Mouse (Mus musculus): ENCODE data around the gene Wdr59. TPM values are rescaled to one million over a fixed set of nuclear protein-coding genes. Genes with fewer than 3 reads are reported as not detected.

Wdr59 gene
- polyA plus RNA-seq, 1 experiment from 2014 or later, result 16.4 TPM

GRCm38 (mm10) chr8:111496326-111496725 lies 25.6 kb downstream of the Wdr59 start:
- in situ Hi-C loops (cut with MboI; ENCODE audit: low pct_unique_long_range_greater_than_20kb), result no loop called here
- no peak for DNase-seq (ENCODE audit: low read depth, low spot score)
- no peak for ATAC-seq
- no peak for TF ChIP-seq CTCF (IDR thresholded peaks at IDR 0.05)
- ChIA-PET CTCF (no interaction called here), POLR2A (no interaction called here)
- H3K27me3 ChIP-seq, result no peaks in the 10 kb centered on the region

GRCm38 (mm10) chr8:111493176-111493575 lies 28.7 kb downstream of the Wdr59 start:
- ATAC-seq (no peak), DNase-seq (ENCODE audit: low read depth, low spot score) (no peak)
- CTCF ChIA-PET, result no interaction called here
- TF ChIP-seq CTCF (IDR thresholded peaks at IDR 0.05), result no peak
- in situ Hi-C loops (cut with MboI; ENCODE audit: low pct_unique_long_range_greater_than_20kb), result no loop called here
- no peaks in the 10 kb centered on the region for H3K27me3 ChIP-seq
- POLR2A ChIA-PET, result no interaction called here

GRCm38 (mm10) chr8:111492508-111492907 lies 29.4 kb downstream of the Wdr59 start:
- ATAC-seq (no peak), DNase-seq (ENCODE audit: low read depth, low spot score) (no peak)
- in situ Hi-C loops (cut with MboI; ENCODE audit: low pct_unique_long_range_greater_than_20kb), result no loop called here
- ChIA-PET POLR2A (no interaction called here), CTCF (no interaction called here)
- no peak for TF ChIP-seq CTCF (IDR thresholded peaks at IDR 0.05)
- H3K27me3 ChIP-seq, result no peaks in the 10 kb centered on the region

DNA sequence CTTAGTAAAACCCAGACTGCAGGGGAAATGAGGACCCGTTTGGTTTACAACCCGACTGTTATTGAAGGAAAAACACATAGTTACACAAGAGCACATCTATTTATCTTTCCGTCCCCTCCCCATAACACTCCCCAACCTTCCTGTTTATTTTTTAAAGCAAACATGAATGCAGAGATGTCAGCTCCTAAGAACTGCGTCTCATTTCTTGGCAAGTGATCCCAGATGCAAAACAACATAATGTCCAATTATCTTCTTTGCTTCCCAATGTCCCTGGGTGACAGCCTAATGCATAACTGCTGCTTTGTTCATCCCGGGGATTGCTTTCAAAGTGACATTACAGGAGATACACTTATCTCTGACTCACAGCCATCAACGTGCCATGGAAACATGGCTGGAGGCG lies 30.7 kb downstream of the Wdr59 start:
- ChIA-PET CTCF (no interaction called here), POLR2A (no interaction called here)
- H3K27me3 ChIP-seq, result no peaks in the 10 kb centered on the region
- in situ Hi-C loops (cut with MboI; ENCODE audit: low pct_unique_long_range_greater_than_20kb), result no loop called here
- no peak for TF ChIP-seq CTCF (IDR thresholded peaks at IDR 0.05)
- no peak for DNase-seq (ENCODE audit: low read depth, low spot score)
- ATAC-seq, result no peak

GRCm38 (mm10) chr8:111490034-111490591 lies 31.8 kb downstream of the Wdr59 start:
- ATAC-seq (no peak), DNase-seq (ENCODE audit: low read depth, low spot score) (peak; percentile 19)
- in situ Hi-C loops (cut with MboI; ENCODE audit: low pct_unique_long_range_greater_than_20kb), result no loop called here
- ChIA-PET CTCF (interaction anchor here (0.8 to 1.1 kb wide), 2 partner anchors 18 to 25 kb away, joined by 3 read pairs; no protein-coding TSS in a partner anchor), POLR2A (no interaction called here)
- no peaks in the 10 kb centered on the region for H3K27me3 ChIP-seq
- no peak for TF ChIP-seq CTCF (IDR thresholded peaks at IDR 0.05)

- TF ChIP-seq CTCF (IDR thresholded peaks at IDR 0.05), result no peak
- H3K27me3 ChIP-seq, result no peaks in the 10 kb centered on the region
- ChIA-PET POLR2A (no interaction called here), CTCF (no interaction called here)
- in situ Hi-C loops (cut with MboI; ENCODE audit: low pct_unique_long_range_greater_than_20kb), result no loop called here
- ATAC-seq (no peak), DNase-seq (ENCODE audit: low read depth, low spot score) (no peak)
These were observed 41.2 kb downstream of the Wdr59 start for GRCm38 (mm10) chr8:111480691-111481090.

- no peak for ATAC-seq
- in situ Hi-C loops (cut with MboI; ENCODE audit: low pct_unique_long_range_greater_than_20kb), result no loop called here
- ChIA-PET POLR2A (no interaction called here), CTCF (interaction anchor here (0.9 kb wide), 1 partner anchor 44 kb away, joined by 3 read pairs; the partner anchor contains the start of gene Wdr59)
- no peak for TF ChIP-seq CTCF (IDR thresholded peaks at IDR 0.05)
- H3K27me3 ChIP-seq, result no peaks in the 10 kb centered on the region
- no peak for DNase-seq (ENCODE audit: low read depth, low spot score)
These were observed 44.0 kb downstream of the Wdr59 start for GRCm38 (mm10) chr8:111477761-111478465.

GRCm38 (mm10) chr8:111471526-111472081 lies 50.3 kb downstream of the Wdr59 start:
- H3K27me3 ChIP-seq, result no peaks in the 10 kb centered on the region
- ChIA-PET CTCF (interaction anchor here (1.2 kb wide), 1 partner anchor 129 kb away, joined by 3 read pairs; no protein-coding TSS in a partner anchor), POLR2A (no interaction called here)
- ATAC-seq (no peak), DNase-seq (ENCODE audit: low read depth, low spot score) (no peak)
- no peak for TF ChIP-seq CTCF (IDR thresholded peaks at IDR 0.05)
- in situ Hi-C loops (cut with MboI; ENCODE audit: low pct_unique_long_range_greater_than_20kb), result no loop called here

GRCm38 (mm10) chr8:111469013-111469412 lies 52.9 kb downstream of the Wdr59 start:
- ATAC-seq (no peak), DNase-seq (ENCODE audit: low read depth, low spot score) (no peak)
- ChIA-PET CTCF (interaction anchor here (0.6 to 4.6 kb wide), 3 partner anchors 12 to 31 kb away, joined by 3 to 21 read pairs (median 3); no protein-coding TSS in a partner anchor), POLR2A (interaction anchor here (0.6 to 1.6 kb wide), 3 partner anchors 19 to 181 kb away, joined by 4 to 8 read pairs (median 4); no protein-coding TSS in a partner anchor)
- no peak for TF ChIP-seq CTCF (IDR thresholded peaks at IDR 0.05)
- H3K27me3 ChIP-seq, result no peaks in the 10 kb centered on the region
- in situ Hi-C loops (cut with MboI; ENCODE audit: low pct_unique_long_range_greater_than_20kb), result no loop called here

DNA sequence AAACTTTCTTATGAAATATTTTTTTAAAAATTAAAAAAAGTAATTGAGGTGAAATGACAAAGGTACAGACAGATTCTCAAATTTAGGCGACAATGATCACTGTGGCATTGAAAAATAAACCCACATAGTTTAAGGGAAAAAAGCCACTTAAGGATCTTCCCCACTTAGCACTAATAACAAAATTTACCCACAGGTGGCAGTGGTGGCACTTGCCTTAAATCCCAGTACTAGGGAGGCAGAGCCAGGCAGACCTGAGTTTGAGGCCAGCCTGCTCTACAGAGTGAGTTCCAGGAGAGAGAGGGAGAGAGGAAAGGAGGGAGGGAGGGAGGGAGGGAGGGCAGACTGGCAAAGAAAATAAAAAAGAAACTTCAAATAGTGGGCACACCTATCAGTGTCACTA lies 56.6 kb downstream of the Wdr59 start:
- H3K27me3 ChIP-seq, result no peaks in the 10 kb centered on the region
- ATAC-seq (no peak), DNase-seq (ENCODE audit: low read depth, low spot score) (no peak)
- ChIA-PET POLR2A (interaction anchor here (1.9 kb wide), 1 partner anchor 11 kb away, joined by 4 read pairs; no protein-coding TSS in a partner anchor), CTCF (interaction anchor here (4.6 kb wide), 1 partner anchor 8 kb away, joined by 21 read pairs; no protein-coding TSS in a partner anchor)
- no peak for TF ChIP-seq CTCF (IDR thresholded peaks at IDR 0.05)
- in situ Hi-C loops (cut with MboI; ENCODE audit: low pct_unique_long_range_greater_than_20kb), result no loop called here

DNA sequence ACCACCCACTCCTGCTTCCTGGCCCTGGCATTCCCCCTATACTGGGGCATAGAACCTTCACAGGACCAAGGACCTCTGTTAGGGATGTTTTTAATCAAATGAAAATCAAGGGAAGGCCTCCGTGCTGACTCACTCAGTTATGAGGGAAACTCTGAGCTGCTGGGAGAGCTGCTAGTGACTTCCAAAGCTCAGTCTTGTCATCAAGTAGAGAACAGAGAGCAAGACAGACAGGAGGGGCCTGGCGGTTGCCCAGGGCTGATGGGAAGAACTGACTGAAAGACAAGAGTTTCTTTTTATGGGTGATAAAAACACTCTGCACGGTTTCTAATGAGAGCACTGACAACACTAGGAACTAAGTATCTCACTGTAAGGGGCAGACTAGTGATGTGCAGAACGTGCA lies 57.4 kb downstream of the Wdr59 start:
- ChIA-PET POLR2A (interaction anchor here (1.9 kb wide), 1 partner anchor 10 kb away, joined by 4 read pairs; no protein-coding TSS in a partner anchor), CTCF (interaction anchor here (1.2 kb wide), 1 partner anchor 18 kb away, joined by 3 read pairs; no protein-coding TSS in a partner anchor)
- in situ Hi-C loops (cut with MboI; ENCODE audit: low pct_unique_long_range_greater_than_20kb), result no loop called here
- TF ChIP-seq CTCF (IDR thresholded peaks at IDR 0.05), result no peak
- no peak for DNase-seq (ENCODE audit: low read depth, low spot score)
- H3K27me3 ChIP-seq, result no peaks in the 10 kb centered on the region
- ATAC-seq, result no peak

Measured in Patski (cell line).